Mouse (Mus musculus) hindbrain, embryonic 13.5 days (tissue): Measurements from ENCODE around the gene Sucla2. TPM values are rescaled to one million over a fixed set of nuclear protein-coding genes. Genes with fewer than 3 reads are reported as not detected.

Experiments
- ATAC-seq: fragments of 200-750 bp; cut with Nextera tagmentation; 2 replicates; pipeline ENCODE4 v1.8.0; 2017; ENCODE audit warnings: moderate TSS enrichment; ENCODE audit not compliant: low FRiP score
- H3K27ac ChIP-seq: fragments of 300-500 bp; sonication (generic); 2 replicates; pipeline ENCODE4 v1.5.1; 2015; ENCODE audit warnings: inconsistent platforms, mild to moderate bottlenecking, moderate library complexity
- H3K27me3 ChIP-seq: fragments of 300-500 bp; sonication (generic); 2 replicates; pipeline ENCODE4 v1.6.1; 2015; ENCODE audit warnings: mild to moderate bottlenecking, inconsistent platforms
- H3K36me3 ChIP-seq: fragments of 300-500 bp; sonication (generic); 2 replicates; pipeline ENCODE4 v1.6.1; 2015; ENCODE audit warnings: mild to moderate bottlenecking, inconsistent platforms
- H3K4me1 ChIP-seq: fragments of 300-500 bp; sonication (generic); replicated peaks from 2 replicates; pipeline ENCODE4 v1.6.1; 2015; ENCODE audit warnings: inconsistent platforms
- H3K4me2 ChIP-seq: fragments of 300-500 bp; sonication (generic); 2 replicates; pipeline ENCODE4 v1.6.1; 2015; ENCODE audit warnings: inconsistent platforms, mild to moderate bottlenecking, moderate library complexity
- H3K4me3 ChIP-seq: fragments of 300-500 bp; sonication (generic); 2 replicates; pipeline ENCODE4 v1.5.1; 2015; ENCODE audit warnings: mild to moderate bottlenecking, inconsistent platforms
- H3K9ac ChIP-seq: fragments of 300-500 bp; sonication (generic); 2 replicates; pipeline ENCODE4 v1.6.1; 2015; ENCODE audit warnings: mild to moderate bottlenecking, inconsistent platforms
- H3K9me3 ChIP-seq: fragments of 300-500 bp; sonication (generic); 2 replicates; pipeline ENCODE4 v1.6.1; 2016; ENCODE audit warnings: inconsistent platforms
- WGBS: fragments of 180-500 bp; shearing (Covaris S2); methylation state at CpG from one replicate; pipeline ENCODE4 v1.1.7; 2015; 5-methylcytosine and 5-hydroxymethylcytosine counted together
- polyA plus RNA-seq: library from polyadenylated mRNA; unstranded; fragments of >200 nt; fragmentation: Nextera tagmentation; extraction: Ambion mirVana; gene quantifications from 2 replicates; pipeline ENCODE4 v1.2.1, GENCODE M21; 2015

Sucla2 gene
- polyA plus RNA-seq, 1 experiment from 2014 or later: 123 TPM

- H3K9me3 ChIP-seq: no peaks in the 10 kb centered on the region
- WGBS: 86% methylated on average over 3 of the region's 3 CpGs
- H3K27me3 ChIP-seq: no peaks in the 10 kb centered on the region
- H3K4me3 ChIP-seq: no peak overlapping the region
- H3K9ac ChIP-seq: no peak overlapping the region
- H3K4me1 ChIP-seq: no peaks in the 10 kb centered on the region
- no peaks in the 10 kb centered on the region for H3K36me3 ChIP-seq
- H3K27ac ChIP-seq: no peak overlapping the region
- no peak overlapping the region for H3K4me2 ChIP-seq
- ATAC-seq: no peak
Observed at GRCm38 (mm10) chr14:73634356-73634755, 109.2 kb downstream of the Sucla2 start.

- no peak for ATAC-seq
- Histone ChIP-seq H3K9ac (no peak overlapping the region), H3K9me3 (no peaks in the 10 kb centered on the region), H3K27ac (no peak overlapping the region), H3K4me1 (no peaks in the 10 kb centered on the region), H3K27me3 (no peaks in the 10 kb centered on the region), H3K4me2 (no peak overlapping the region), H3K4me3 (no peak overlapping the region), H3K36me3 (no peaks in the 10 kb centered on the region)
Observed at GRCm38 (mm10) chr14:73637460-73637859, 112.3 kb downstream of the Sucla2 start.

Other genes starting within 250 kb of the Sucla2 start
- 21.8 and 22.4 TPM in 2 replicates for gene Rb1, start 199.5 kb upstream of the Sucla2 start, polyA plus RNA-seq
- gene Itm2b, start 140.0 kb upstream of the Sucla2 start, polyA plus RNA-seq: 592 and 627 TPM in 2 replicates
- 86.8 and 88.7 TPM in 2 replicates for gene Med4, start 15.3 kb upstream of the Sucla2 start, polyA plus RNA-seq
- gene Nudt15, start 22.9 kb downstream of the Sucla2 start, polyA plus RNA-seq: 11.1 and 12.0 TPM in 2 replicates
- gene Gm21750, start 135.9 kb downstream of the Sucla2 start, polyA plus RNA-seq: not detected in 2 replicates